Mouse (Mus musculus): Measurements from ENCODE around the gene Hps6. TPM values are rescaled to one million over a fixed set of nuclear protein-coding genes. Genes with fewer than 3 reads are reported as not detected.

The Hps6 gene
- total RNA-seq, 4 experiments from 2014 or later, result 7.8 to 9.0 (median 8.5) TPM

- DNase-seq (ENCODE audit: low spot score in 2 of 2), result peak; percentile 69 to 83
Measured at GRCm38 (mm10) chr19:46044993-46045695, 41.8 kb downstream of the Hps6 start, which contains the start of gene Ldb1. Ldb1 (minus strand) TSS chr19:46045214.

GRCm38 (mm10) chr19:46045696-46046311 lies 42.5 kb downstream of the Hps6 start:
- DNase-seq (ENCODE audit: low spot score in 2 of 2), result peak in 1 of 2 experiments; percentile 68

- no peak for DNase-seq (ENCODE audit: low spot score in 2 of 2)
Measured at GRCm38 (mm10) chr19:46046621-46047025, 43.3 kb downstream of the Hps6 start.

- no peak for DNase-seq (ENCODE audit: low spot score in 2 of 2)
Measured at GRCm38 (mm10) chr19:46047426-46047825, 44.1 kb downstream of the Hps6 start.

- no peak for DNase-seq (ENCODE audit: low spot score in 2 of 2)
Measured at GRCm38 (mm10) chr19:46049129-46049528, 45.8 kb downstream of the Hps6 start.

GRCm38 (mm10) chr19:46050462-46050861 lies 47.2 kb downstream of the Hps6 start:
- no peak for DNase-seq (ENCODE audit: low spot score in 2 of 2)

Other genes starting within 250 kb of the Hps6 start
- 100 to 1,000 TPM; 142 to 157 (median 154) TPM for gene Mgea5, start 219.7 kb upstream of the Hps6 start, total RNA-seq (2022)
- gene Kcnip2, start 187.4 kb upstream of the Hps6 start, total RNA-seq (2022), result 100 to 1,000 TPM; 150 to 177 (median 154) TPM
- 10 to 100 TPM; 20.7 to 22.8 (median 21.7) TPM for gene Armh3, start 5.0 kb upstream of the Hps6 start, total RNA-seq (2022)
- 10 to 100 TPM; 25.7 to 29.7 (median 26.8) TPM for gene Pprc1, start 41.4 kb downstream of the Hps6 start, total RNA-seq (2022)
- gene Ldb1, start 41.7 kb downstream of the Hps6 start, total RNA-seq (2022), result 100 to 1,000 TPM; 110 to 132 (median 120) TPM
- 10 to 100 TPM; 41.8 to 48.2 (median 46.0) TPM for gene Nolc1, start 72.4 kb downstream of the Hps6 start, total RNA-seq (2022)
- not detected for gene Elovl3, start 128.4 kb downstream of the Hps6 start, total RNA-seq (2022)
- gene Pitx3, start 144.8 kb downstream of the Hps6 start, total RNA-seq (2022), result not detected
- 10 to 100 TPM; 76.4 to 97.5 (median 78.8) TPM for gene Gbf1, start 149.0 kb downstream of the Hps6 start, total RNA-seq (2022)